Mouse (Mus musculus) kidney, adult 2 months (tissue): ENCODE measurements at regions not wholly inside any gene's neighbourhood (a gene's known extent, or its start where the extent isn't known, plus 50 kb on each side); places are given as distances from the start of the nearest gene placed in this dataset.
A peak's percentile ranks its signal among the peaks of the same experiment; 100 is the strongest.

ENCODE experiments used
- DNase-seq: peaks from one replicate; pipeline ENCODE4 v3.0.0; 2021
- H3K27ac ChIP-seq: fragments of 200-500 bp; 2 replicates; pipeline ENCODE4 v1.5.1; 2012; ENCODE audit warnings: low read depth, low read length, control low read depth, inconsistent platforms; ENCODE audit not compliant: insufficient read depth
- H3K27me3 ChIP-seq: fragments of 200-500 bp; replicated peaks from 2 replicates; pipeline ENCODE4 v1.6.1; 2012; ENCODE audit warnings: mild to moderate bottlenecking, moderate library complexity, low read length, inconsistent platforms; ENCODE audit not compliant: control insufficient read depth, insufficient read depth
- H3K36me3 ChIP-seq: fragments of 200-500 bp; 2 replicates; pipeline ENCODE4 v1.6.1; 2012; ENCODE audit warnings: mild to moderate bottlenecking, moderate library complexity, low read length, inconsistent platforms; ENCODE audit not compliant: control insufficient read depth, insufficient read depth
- H3K4me1 ChIP-seq: fragments of 200-500 bp; 2 replicates; pipeline ENCODE4 v1.6.1; 2011; ENCODE audit warnings: low read length; ENCODE audit not compliant: control insufficient read depth, insufficient read depth
- H3K4me3 ChIP-seq: fragments of 200-500 bp; 2 replicates; pipeline ENCODE4 v1.5.1; 2011; ENCODE audit warnings: mild to moderate bottlenecking, low read depth, low read length, control low read depth; ENCODE audit not compliant: insufficient read depth
- CTCF ChIP-seq: fragments of 200-500 bp; conservative IDR thresholded peaks from 2 replicates; pipeline ENCODE4 v1.5.1; 2011; ENCODE audit warnings: low read depth, mild to moderate bottlenecking, control low read depth, low read length, moderate library complexity, mixed read lengths; ENCODE audit not compliant: insufficient read depth, insufficient read length
- POLR2A ChIP-seq: fragments of 200-500 bp; IDR thresholded peaks from one replicate; pipeline ENCODE4 v1.6.1; 2011; ENCODE audit warnings: low read depth, low read length, control low read depth
- WGBS: fragments of 180-500 bp; shearing (Covaris S2); methylation state at CpG from one replicate; pipeline ENCODE4 v1.1.7; 2018; 5-methylcytosine and 5-hydroxymethylcytosine counted together

DNA sequence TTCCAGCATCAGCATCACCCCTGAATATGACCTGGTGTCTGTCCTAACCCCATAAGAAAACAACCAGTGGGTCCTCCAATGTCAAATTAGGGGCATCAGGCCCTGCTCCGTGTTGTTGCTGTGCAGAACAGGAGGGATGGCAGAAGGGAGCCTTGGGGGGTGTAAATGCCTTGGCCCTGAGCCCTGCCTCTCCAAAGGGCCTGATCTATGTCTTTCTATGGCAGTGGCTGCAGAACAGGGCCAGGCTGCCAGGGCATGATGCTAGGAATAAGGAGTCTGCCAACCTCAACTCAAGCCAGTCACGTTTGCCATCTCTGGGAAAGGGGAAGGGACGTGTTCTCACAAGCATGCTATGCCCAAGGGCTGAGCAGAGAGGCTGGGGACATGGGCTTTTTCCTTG is 172.9 kb downstream of the Kcna5 start:
- no peaks in the 10 kb centered on the region for H3K36me3 ChIP-seq
- DNase-seq, result no peak
- WGBS, result 74% methylated on average over 3 of the region's 3 CpGs
- H3K27me3 ChIP-seq, result no peaks in the 10 kb centered on the region; the same call in 1 of the 2 replicates
- no peak overlapping the region for H3K4me3 ChIP-seq
- H3K4me1 ChIP-seq, result no peaks in the 10 kb centered on the region
- H3K27ac ChIP-seq, result no peak overlapping the region
- TF ChIP-seq POLR2A (no peak), CTCF (no peak)

GRCm38 (mm10) chr6:126353346-126353745 is 181.9 kb downstream of the Kcna5 start:
- 17% methylated on average over 2 of the region's 2 CpGs for WGBS
- H3K4me1 ChIP-seq, result no peaks in the 10 kb centered on the region
- no peak overlapping the region for H3K4me3 ChIP-seq
- no peaks in the 10 kb centered on the region for H3K36me3 ChIP-seq
- TF ChIP-seq CTCF (no peak), POLR2A (no peak)
- DNase-seq, result peak; percentile 7
- H3K27ac ChIP-seq, result no peak overlapping the region
- H3K27me3 ChIP-seq, result no peaks in the 10 kb centered on the region; the same call in 1 of the 2 replicates

- H3K27me3 ChIP-seq, result no peaks in the 10 kb centered on the region
- no peak overlapping the region for H3K27ac ChIP-seq
- WGBS, result 65% methylated on average over 2 of the region's 2 CpGs
- peak; percentile 3 for DNase-seq
- no peak for TF ChIP-seq CTCF
- TF ChIP-seq POLR2A, result no peak
- no peaks in the 10 kb centered on the region for H3K4me1 ChIP-seq
- H3K4me3 ChIP-seq, result no peak overlapping the region
- H3K36me3 ChIP-seq, result no peaks in the 10 kb centered on the region
Measured at GRCm38 (mm10) chr6:126350476-126350875, 183.8 kb upstream of the Ntf3 start.

GRCm38 (mm10) chr6:126349905-126350304 is 183.2 kb upstream of the Ntf3 start:
- WGBS, result 71% methylated on average over 2 of the region's 2 CpGs
- DNase-seq, result no peak
- Histone ChIP-seq H3K36me3 (no peaks in the 10 kb centered on the region), H3K4me3 (no peak overlapping the region), H3K27me3 (no peaks in the 10 kb centered on the region), H3K4me1 (no peaks in the 10 kb centered on the region), H3K27ac (no peak overlapping the region)
- no peak for TF ChIP-seq CTCF
- TF ChIP-seq POLR2A, result no peak

DNA sequence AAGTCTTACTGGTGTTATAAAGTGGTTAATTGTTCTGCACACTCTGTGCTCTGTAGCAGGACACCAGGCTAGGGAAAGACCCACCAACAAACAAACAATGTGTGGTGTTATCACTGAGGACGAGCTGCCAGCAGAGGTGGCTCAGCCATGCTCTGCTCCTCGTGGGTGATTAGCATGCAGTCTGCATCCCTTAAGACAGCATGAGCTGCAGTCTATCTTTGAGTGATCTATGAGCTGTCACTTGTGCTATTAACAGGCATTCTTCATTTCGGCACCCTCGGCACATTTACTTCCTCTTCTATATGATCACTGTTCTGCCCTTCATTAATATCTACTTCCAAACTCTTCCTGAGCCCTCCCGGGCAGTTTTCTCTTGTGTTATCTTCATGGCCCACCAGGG is 178.5 kb upstream of the Ntf3 start:
- WGBS, result 62% methylated on average over 5 of the region's 5 CpGs
- no peaks in the 10 kb centered on the region for H3K4me1 ChIP-seq
- TF ChIP-seq CTCF (no peak), POLR2A (no peak)

DNA sequence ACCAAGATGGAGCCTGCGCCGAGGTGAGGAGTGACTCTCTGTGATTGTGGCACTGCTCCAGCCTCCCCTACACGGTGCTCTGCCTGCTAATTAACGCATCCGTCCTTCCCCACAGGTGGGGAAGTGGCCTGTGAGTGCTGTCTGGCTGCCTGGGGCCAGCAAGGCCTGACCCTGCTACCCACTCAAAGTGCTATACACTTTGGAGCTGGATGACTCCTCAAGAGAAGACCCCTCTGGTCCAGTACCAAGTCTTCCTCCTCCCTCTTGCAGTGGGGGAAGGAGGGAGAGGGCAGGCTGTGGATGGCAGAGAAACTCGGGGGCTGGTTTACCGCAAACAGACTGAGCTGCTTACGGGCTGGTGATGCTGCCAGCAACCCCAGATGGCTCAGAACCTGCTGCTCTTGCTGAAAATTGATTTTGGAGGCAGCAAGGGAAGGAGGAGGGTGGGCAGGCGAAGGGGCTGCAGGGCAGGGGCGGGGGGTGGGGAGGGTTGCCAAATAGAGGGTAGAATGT is 173.4 kb upstream of the Ntf3 start:
- WGBS, result 68% methylated on average over 10 of the region's 10 CpGs
- H3K27me3 ChIP-seq, result no peaks in the 10 kb centered on the region
- H3K36me3 ChIP-seq, result no peaks in the 10 kb centered on the region
- DNase-seq, result no peak
- TF ChIP-seq CTCF (no peak), POLR2A (no peak)
- no peak overlapping the region for H3K4me3 ChIP-seq
- H3K27ac ChIP-seq, result no peak overlapping the region
- no peaks in the 10 kb centered on the region for H3K4me1 ChIP-seq

More for the DNA sequence above, 178.5 kb upstream of the Ntf3 start:
- no peak for DNase-seq
- Histone ChIP-seq H3K4me3 (no peak overlapping the region), H3K36me3 (no peaks in the 10 kb centered on the region), H3K27me3 (no peaks in the 10 kb centered on the region), H3K27ac (no peak overlapping the region)

DNA sequence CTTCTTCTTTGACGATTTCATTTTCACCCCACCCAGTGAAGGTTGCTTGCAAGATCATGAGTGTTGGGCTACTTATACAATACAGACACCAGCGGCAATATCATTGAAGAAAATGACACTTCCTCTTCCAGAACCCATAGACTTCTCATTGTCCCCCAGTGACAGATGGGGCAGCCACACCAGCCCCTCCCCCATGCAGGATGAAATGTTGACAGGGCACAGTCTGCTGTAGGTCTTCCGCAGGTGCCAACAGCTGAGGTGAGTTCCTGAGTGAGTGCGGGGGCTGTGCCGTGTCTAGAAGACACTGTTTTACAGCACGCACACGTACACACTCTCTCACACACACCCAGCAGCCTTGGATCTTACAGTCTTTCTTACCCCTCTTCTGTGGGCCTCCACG is 171.0 kb upstream of the Ntf3 start:
- TF ChIP-seq POLR2A (no peak), CTCF (no peak)
- no peak for DNase-seq
- H3K36me3 ChIP-seq, result no peaks in the 10 kb centered on the region
- no peak overlapping the region for H3K27ac ChIP-seq
- no peaks in the 10 kb centered on the region for H3K4me1 ChIP-seq
- no peaks in the 10 kb centered on the region for H3K27me3 ChIP-seq
- WGBS, result 86% methylated on average over 8 of the region's 8 CpGs
- no peak overlapping the region for H3K4me3 ChIP-seq
